Mouse (Mus musculus): Measurements from ENCODE around the gene Hcar1.

The Hcar1 gene

DNA sequence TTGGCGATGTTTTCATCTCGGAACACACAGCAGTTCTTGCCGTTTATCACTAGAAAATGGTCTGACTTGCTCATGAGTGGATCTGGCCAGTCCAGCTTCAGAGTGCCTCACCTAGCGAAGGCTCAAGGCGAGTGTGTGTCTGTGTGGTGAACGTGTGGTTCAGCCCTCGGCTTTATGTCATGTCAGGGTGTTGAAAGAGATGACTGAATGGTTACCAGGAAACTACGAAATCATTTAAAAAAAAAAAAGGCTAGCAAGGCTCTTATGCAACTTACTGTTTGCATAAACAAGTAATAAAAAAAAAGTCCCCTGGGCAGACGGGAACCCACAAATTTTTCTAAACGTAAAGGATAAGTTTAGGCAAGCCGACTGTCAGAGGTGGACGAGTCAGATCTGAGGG, 14.5 kb downstream of the Hcar1 start, which contains the start of gene Hcar2:
Gene Hcar2 (minus strand): TSS at position 135 of the 400 bp plus-strand sequence.
- in situ Hi-C loops (cut with MboI, MseI) = loop anchor here in 1 of 2 experiments (10.0 kb wide), 1 partner anchor 511 kb away; no protein-coding TSS in a partner anchor

- in situ Hi-C loops (cut with MboI, MseI) = loop anchor here in 1 of 2 experiments (10.0 kb wide), 1 partner anchor 509 kb away; no protein-coding TSS in a partner anchor
Observed at GRCm38 (mm10) chr5:123863934-123864333, 15.9 kb downstream of the Hcar1 start.

DNA sequence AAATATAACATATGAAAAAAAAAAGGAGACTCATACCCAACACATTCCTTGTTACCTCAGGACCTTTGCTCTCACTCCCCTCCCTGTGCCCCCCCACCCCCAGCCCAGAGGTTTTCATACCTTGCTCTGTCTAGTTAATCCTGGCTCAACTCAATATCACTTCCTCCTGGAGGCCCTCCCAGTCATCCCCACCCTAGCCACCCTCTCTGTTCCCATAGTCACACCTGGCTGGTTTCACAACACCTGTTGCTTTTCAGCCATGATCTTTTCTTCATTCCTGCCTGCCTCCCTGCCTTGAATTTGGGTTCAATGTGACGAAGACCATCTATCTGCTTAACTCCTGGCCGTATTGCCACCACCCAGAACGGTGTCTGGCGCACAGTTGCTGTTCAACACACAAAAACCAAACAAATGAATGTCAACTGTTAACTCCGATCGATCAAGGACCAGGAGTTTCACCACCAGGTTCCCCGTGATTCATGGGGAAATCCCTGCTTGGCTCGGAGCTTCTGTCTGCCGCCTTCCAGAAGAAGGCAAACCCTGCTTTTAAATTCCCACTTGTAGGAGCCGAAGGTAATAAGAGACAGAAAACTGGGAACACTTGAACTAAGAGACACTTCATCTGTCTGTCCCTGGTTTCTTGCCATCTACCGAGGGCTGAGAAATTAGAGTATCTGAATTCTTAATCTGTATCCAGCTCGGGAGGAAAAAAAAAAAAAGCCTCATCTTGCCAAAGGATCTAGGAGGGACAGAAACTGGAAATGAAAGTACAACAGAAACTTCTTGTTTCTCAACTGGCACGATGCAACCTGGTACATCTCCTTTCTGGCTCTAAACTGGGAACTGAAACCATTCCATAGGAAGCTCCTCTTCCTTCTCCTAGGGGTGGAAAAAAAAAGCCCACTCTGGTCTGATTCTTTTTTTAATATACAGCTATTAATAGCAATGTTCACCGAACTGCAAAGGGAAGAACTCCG, 17.2 kb downstream of the Hcar1 start:
- in situ Hi-C loops (cut with MboI, MseI) = loop anchor here in 1 of 2 experiments (10.0 kb wide), 1 partner anchor 508 kb away; no protein-coding TSS in a partner anchor

- in situ Hi-C loops (cut with MboI, MseI) = no loop called here
Observed at GRCm38 (mm10) chr5:123858798-123859197, 21.0 kb downstream of the Hcar1 start.

- in situ Hi-C loops (cut with MboI, MseI) = no loop called here
Observed at GRCm38 (mm10) chr5:123854511-123854910, 25.3 kb downstream of the Hcar1 start.

DNA sequence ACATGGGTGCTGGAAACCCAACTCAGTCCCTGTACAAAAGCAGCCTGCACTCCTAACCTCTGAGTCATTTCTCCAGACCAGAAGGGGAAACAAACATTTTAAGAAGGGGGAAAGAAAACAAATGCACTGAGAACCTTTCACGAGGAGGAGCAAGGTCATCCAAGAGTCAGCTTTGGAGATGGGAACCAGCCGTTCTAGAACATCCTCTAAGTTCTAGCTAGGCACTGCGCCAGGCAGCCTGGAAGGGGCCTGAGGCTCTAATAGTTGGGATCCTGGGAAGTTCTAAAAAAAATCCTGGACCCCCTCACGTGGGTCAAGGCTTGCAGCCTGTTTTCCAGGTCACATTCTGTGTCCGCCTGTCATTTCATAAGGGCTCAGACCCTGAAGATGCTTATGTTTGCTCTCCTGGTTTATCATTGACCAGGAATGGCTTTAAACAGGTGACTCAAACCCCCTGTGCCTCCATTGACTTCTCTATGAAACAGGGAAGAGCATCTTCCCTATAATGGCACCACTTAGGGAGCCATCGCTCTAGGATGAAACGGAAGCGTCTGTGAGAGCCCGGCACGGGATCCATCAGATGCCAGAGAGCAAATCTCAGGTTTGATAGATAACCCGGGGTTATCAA, 25.8 kb downstream of the Hcar1 start:
- in situ Hi-C loops (cut with MboI, MseI) = no loop called here

GRCm38 (mm10) chr5:123851398-123851797, 28.4 kb downstream of the Hcar1 start:
- in situ Hi-C loops (cut with MboI, MseI) = no loop called here

- in situ Hi-C loops (cut with MboI, MseI) = loop anchor here in 1 of 2 experiments (25.0 kb wide), 2 partner anchors 893 to 1968 kb away; partner anchors contain the start of gene Dnah10
Observed at GRCm38 (mm10) chr5:123844316-123844715, 35.5 kb downstream of the Hcar1 start.

DNA sequence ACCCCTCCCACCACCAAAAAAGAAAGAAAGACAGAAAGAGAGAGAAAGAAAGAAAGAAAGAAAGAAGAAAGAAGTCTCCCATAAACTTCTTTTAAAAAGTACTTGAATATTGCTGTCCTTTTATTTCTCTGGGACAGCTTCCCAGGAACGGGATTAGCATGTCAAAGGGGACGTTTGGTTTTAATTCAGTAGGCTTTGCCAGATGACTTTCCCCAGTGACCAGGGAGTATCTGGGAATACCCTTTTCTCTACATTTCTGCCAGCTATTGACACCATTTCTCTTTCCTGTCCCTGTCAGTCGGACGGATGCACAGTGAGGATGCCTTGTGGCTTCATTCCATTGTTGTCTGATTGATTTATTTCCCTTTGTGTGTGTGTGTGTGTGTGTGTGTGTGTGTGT, 36.0 kb downstream of the Hcar1 start:
- in situ Hi-C loops (cut with MboI, MseI) = loop anchor here in 1 of 2 experiments (25.0 kb wide), 2 partner anchors 893 to 1968 kb away; partner anchors contain the start of gene Dnah10

- in situ Hi-C loops (cut with MboI, MseI) = loop anchor here in 1 of 2 experiments (25.0 kb wide), 2 partner anchors 894 to 1969 kb away; partner anchors contain the start of gene Dnah10
Observed at GRCm38 (mm10) chr5:123842935-123843282, 36.9 kb downstream of the Hcar1 start.

- in situ Hi-C loops (cut with MboI, MseI) = loop anchor here in 1 of 2 experiments (25.0 kb wide), 2 partner anchors 895 to 1970 kb away; partner anchors contain the start of gene Dnah10
Observed at GRCm38 (mm10) chr5:123842221-123842934, 37.4 kb downstream of the Hcar1 start.

GRCm38 (mm10) chr5:123837371-123837770, 42.4 kb downstream of the Hcar1 start:
- in situ Hi-C loops (cut with MboI, MseI) = loop anchor here in 1 of 2 experiments (25.0 kb wide), 2 partner anchors 900 to 1975 kb away; partner anchors contain the start of gene Dnah10

DNA sequence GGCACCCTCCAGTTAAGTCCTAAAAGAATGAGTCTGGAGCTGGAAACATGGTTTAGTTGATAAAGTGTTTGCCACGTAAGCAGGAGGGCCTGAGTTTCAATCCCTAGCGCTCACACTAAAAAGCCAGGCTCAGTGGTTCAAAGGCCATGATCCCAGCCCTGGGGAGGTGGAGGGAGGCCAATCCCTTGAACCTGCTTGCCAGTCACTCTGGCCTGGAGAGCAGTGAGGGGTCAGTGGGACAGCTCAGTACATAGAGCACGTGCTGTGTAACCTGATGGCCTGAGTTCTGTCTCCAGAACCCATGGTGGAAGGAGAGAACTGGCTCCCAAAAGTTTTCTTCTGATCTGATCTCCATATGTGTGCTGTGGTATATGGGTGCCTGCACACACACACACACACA, 45.0 kb downstream of the Hcar1 start:
- in situ Hi-C loops (cut with MboI, MseI) = loop anchor here in 1 of 2 experiments (25.0 kb wide), 2 partner anchors 902 to 1977 kb away; partner anchors contain the start of gene Dnah10

DNA sequence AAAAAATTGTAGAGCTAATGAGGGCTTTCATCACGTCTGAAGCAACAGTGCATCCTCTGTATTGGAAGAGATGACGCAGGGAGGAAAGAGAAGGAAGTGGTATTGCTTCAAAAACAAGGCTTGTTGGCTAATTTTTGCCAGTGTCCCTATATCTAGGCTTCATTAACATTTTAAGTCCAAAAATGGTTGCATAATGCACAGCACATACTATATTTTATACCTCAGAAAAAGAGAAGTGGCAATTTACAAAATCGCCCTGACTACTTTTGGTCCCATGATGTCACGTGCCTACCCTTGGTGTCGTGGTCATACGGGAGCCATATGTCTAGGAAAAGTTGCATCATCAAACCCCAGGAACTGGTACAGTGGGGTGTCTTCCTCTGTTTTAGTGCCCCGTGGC, 47.5 kb downstream of the Hcar1 start:
- in situ Hi-C loops (cut with MboI, MseI) = loop anchor here in 1 of 2 experiments (25.0 kb wide), 2 partner anchors 905 to 1980 kb away; partner anchors contain the start of gene Dnah10

DNA sequence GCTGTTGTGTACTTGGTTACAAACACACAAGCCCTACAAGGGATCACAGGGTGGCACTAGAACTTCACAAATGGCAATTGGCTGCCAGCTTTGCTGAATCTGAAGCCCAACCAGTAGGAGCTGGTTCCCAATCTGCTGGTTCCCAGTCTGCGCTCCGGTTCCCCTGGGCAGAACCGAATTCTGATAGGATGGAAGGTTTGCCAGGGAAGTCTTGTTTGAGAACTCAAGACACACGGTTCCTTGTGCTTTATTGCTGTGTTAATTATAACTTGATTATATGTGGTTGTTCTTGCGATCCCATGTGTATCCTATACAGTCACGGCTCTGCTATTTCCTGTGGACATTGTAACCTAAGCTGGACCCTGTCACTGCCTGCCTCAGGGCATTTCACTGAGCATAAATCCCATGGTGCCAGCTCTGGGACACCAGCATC, 52.1 kb downstream of the Hcar1 start:
- in situ Hi-C loops (cut with MboI, MseI) = loop anchor here in 1 of 2 experiments (25.0 kb wide), 2 partner anchors 910 to 1985 kb away; partner anchors contain the start of gene Dnah10
